Mouse (Mus musculus) erythroblast, embryonic 14.5 days (primary cell): ENCODE data around the gene Adh5.

Experiments used
- GATA1 ChIP-seq: IDR thresholded peaks from 2 replicates; pipeline ENCODE4 v1.6.1; 2012; ENCODE audit warnings: low read length, inconsistent platforms, mixed read lengths
- TAL1 ChIP-seq: IDR thresholded peaks from 3 replicates; pipeline ENCODE4 v1.6.1; 2012; ENCODE audit warnings: low read length, inconsistent platforms, mixed read lengths

GRCm38 (mm10) chr3:138404872-138405271 is 38.0 kb upstream of the Adh5 start:
- TF ChIP-seq TAL1 (no peak), GATA1 (no peak)
